Mouse (Mus musculus) midbrain, embryonic 14.5 days (tissue): ENCODE measurements at regions not wholly inside any gene's neighbourhood (a gene's known extent, or its start where the extent isn't known, plus 50 kb on each side); places are given as distances from the start of the nearest gene placed in this dataset.
A peak's percentile ranks its signal among the peaks of the same experiment; 100 is the strongest.

Source experiments
- ATAC-seq: fragments of 200-750 bp; cut with Nextera tagmentation; 2 replicates; pipeline ENCODE4 v1.8.0; 2017; ENCODE audit warnings: moderate number of reproducible peaks, moderate library complexity; ENCODE audit not compliant: low FRiP score, low TSS enrichment
- DNase-seq: peaks from one replicate; pipeline ENCODE4 v3.0.0-alpha.2; 2015
- H3K27ac ChIP-seq: fragments of 300-500 bp; sonication (generic); replicated peaks from 2 replicates; pipeline ENCODE4 v1.5.1; 2014; ENCODE audit warnings: mild to moderate bottlenecking, low read depth, low read length, moderate library complexity
- H3K27me3 ChIP-seq: fragments of 300-500 bp; sonication (generic); 2 replicates; pipeline ENCODE4 v1.6.1; 2014; ENCODE audit warnings: low read length, control low read depth, mixed read lengths; ENCODE audit not compliant: control insufficient read depth, insufficient read depth
- H3K36me3 ChIP-seq: fragments of 300-500 bp; sonication (generic); 2 replicates; pipeline ENCODE4 v1.6.1; 2014; ENCODE audit warnings: low read length, control low read depth; ENCODE audit not compliant: control insufficient read depth, insufficient read depth
- H3K4me1 ChIP-seq: fragments of 300-500 bp; sonication (generic); 2 replicates; pipeline ENCODE4 v1.6.1; 2014; ENCODE audit warnings: mild to moderate bottlenecking, antibody characterized with exemption, low read length, control low read depth; ENCODE audit not compliant: control insufficient read depth, insufficient read depth
- H3K4me2 ChIP-seq: fragments of 300-500 bp; sonication (generic); 2 replicates; pipeline ENCODE4 v1.6.1; 2014; ENCODE audit warnings: mild to moderate bottlenecking, low read length, moderate library complexity
- H3K4me3 ChIP-seq: fragments of 300-500 bp; sonication (generic); replicated peaks from 2 replicates; pipeline ENCODE4 v1.5.1; 2014; ENCODE audit warnings: low read depth, low read length
- H3K9ac ChIP-seq: fragments of 300-500 bp; sonication (generic); replicated peaks from 2 replicates; pipeline ENCODE4 v1.6.1; 2014; ENCODE audit warnings: mild to moderate bottlenecking, low read length, moderate library complexity
- H3K9me3 ChIP-seq: fragments of 300-500 bp; sonication (generic); 2 replicates; pipeline ENCODE4 v1.6.1; 2016; ENCODE audit warnings: low read length, control low read depth, mixed read lengths; ENCODE audit not compliant: control insufficient read depth
- WGBS: fragments of 180-500 bp; shearing (Covaris S2); extraction: QIAGEN DNeasy Blood & Tissue Kit; methylation state at CpG from one replicate; pipeline ENCODE4 v1.1.7; 2014; 5-methylcytosine and 5-hydroxymethylcytosine counted together

DNA sequence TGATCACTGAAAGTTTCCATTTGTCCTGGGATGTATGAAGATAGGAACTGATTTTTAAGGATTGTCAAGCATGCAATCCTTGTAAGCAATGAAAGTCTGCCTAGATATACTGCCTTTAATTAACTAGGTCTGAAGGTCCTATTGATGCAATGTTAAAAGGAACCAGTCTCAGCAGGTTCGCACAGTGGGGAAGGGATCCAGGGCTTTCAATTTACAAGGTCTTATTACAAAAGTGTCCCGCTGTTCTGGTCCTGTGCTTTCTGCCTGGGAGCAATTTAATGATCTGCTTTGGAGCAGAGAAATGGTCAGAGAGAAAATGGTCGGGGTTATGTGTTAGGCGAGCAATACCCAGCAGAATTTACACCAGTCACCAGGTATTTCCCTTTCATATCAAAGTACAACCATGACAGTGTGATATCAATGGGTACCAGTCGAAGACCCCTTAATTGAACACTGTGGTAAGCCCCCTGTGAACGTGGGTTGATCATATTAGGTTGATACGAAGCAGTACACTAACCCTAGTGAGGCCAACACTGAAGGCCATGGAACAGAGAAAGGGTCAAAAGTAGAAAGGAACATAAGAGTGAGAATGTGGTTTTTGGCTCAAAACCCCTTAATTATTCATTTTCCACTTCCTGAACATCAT lies 778.5 kb downstream of the Kcnj2 start:
- peak; percentile 51 for DNase-seq

DNA sequence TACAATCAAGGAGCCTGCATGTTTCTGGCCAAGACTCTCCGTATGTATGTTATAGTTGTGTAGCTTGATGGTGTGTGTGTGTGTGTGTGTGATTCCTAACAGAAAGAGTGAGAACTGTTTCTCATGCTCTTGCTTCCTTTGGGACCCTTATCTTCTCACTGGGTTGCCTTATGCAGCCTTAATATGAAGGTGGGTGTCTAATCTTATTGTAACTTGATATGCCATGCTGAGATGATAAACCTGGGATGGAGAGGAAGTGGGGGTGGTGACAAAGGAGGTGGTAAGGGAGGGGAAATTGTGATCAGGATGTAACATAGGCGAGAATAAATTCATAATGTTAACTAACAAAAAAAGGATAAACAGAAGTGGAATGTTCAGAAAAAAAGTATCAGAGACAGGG lies 791.3 kb downstream of the Kcnj2 start:
- Histone ChIP-seq H3K4me1 (no peaks in the 10 kb centered on the region), H3K4me2 (no peak overlapping the region), H3K27me3 (no peaks in the 10 kb centered on the region), H3K36me3 (no peaks in the 10 kb centered on the region), H3K9ac (no peak overlapping the region), H3K4me3 (no peak overlapping the region), H3K9me3 (no peaks in the 10 kb centered on the region), H3K27ac (no peak overlapping the region)
- ATAC-seq, result no peak
- WGBS, result 81% methylated on average over 2 of the region's 2 CpGs
- DNase-seq, result no peak

More for the DNA sequence above, 778.5 kb downstream of the Kcnj2 start:
- H3K27ac ChIP-seq, result no peak overlapping the region
- no peak overlapping the region for H3K9ac ChIP-seq
- WGBS, result 9% methylated on average over 7 of the region's 7 CpGs
- H3K27me3 ChIP-seq, result peaks cover 5% of the 10 kb centered on the region; the same call in 1 of the 2 replicates
- H3K4me1 ChIP-seq, result 0 out of 2 replicates have a peak, but pooled peaks cover 5% of the 10 kb centered on the region
- H3K36me3 ChIP-seq, result no peaks in the 10 kb centered on the region
- no peak; the same call in 1 of the 2 replicates for ATAC-seq
- no peaks in the 10 kb centered on the region for H3K9me3 ChIP-seq
- H3K4me2 ChIP-seq, result no peak overlapping the region
- no peak overlapping the region for H3K4me3 ChIP-seq

DNA sequence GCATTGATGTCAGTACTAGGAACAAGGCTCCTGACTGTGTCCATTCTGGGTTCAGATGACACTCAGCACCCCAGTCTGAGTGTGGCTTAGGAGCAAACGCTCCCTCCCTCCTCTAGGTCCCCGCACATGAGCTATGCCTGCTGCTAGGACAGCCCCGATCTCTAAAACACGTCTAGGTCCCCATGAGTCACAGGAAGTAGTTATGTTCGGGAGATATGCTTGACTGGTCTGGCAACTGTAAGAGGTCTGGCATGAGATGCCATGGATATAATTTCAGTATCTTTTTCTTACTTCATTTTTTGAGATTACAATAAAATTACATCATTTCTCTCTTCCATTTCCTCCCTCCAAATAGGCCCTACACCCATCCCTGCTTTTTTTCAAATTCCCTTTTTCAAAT lies 792.1 kb downstream of the Kcnj2 start:
- ATAC-seq (no peak), DNase-seq (no peak)
- 88% methylated on average over 5 of the region's 5 CpGs for WGBS

DNA sequence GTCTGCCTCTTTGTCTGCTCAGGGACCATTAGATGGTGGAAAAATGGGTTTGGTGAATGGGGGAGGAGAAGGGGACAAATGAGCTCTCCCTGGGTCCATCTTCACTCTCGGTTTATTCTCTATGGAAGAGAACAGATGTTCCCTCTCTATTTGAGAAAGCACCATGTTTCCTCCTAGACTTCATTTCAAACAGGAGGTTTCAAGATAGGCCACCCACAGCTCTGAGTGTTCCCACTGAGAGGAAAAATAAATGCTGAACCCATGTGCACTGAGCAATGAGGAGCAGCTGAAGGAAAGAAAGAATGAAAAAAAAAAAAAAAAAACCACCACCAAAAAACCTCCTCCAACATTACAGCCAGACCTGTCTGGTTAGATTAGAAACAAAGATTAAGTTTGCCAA lies 799.2 kb downstream of the Kcnj2 start:
- Histone ChIP-seq H3K4me1 (no peaks in the 10 kb centered on the region), H3K9me3 (no peaks in the 10 kb centered on the region), H3K27ac (no peak overlapping the region), H3K9ac (no peak overlapping the region), H3K4me2 (no peak overlapping the region), H3K36me3 (no peaks in the 10 kb centered on the region), H3K27me3 (no peaks in the 10 kb centered on the region), H3K4me3 (no peak overlapping the region)
- DNase-seq, result no peak
- WGBS, result 58% methylated on average over 1 of the region's 1 CpGs
- no peak for ATAC-seq

More for the DNA sequence above, 792.1 kb downstream of the Kcnj2 start:
- Histone ChIP-seq H3K9me3 (no peaks in the 10 kb centered on the region), H3K4me2 (no peak overlapping the region), H3K4me3 (no peak overlapping the region), H3K27me3 (no peaks in the 10 kb centered on the region), H3K27ac (no peak overlapping the region), H3K4me1 (no peaks in the 10 kb centered on the region), H3K36me3 (no peaks in the 10 kb centered on the region), H3K9ac (no peak overlapping the region)

DNA sequence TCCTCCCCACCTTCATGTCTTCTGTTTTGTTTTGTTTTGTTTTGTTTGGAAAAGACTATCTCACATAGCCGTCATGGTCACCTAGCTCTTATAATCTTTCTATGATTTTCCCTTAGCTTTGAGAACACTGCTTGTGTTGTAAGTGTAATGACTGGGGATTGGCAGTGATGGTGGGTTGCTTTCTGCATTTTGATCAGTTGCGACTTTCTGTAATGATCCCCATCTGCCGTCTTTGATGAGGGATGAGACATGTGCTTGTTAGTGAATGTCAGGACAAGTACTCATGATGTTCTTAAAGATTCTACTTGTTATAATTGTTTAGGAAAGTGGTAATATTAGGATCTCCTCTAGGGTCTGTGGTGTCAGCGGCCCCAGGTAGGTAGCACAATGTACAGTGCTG lies 809.4 kb downstream of the Kcnj2 start:
- Histone ChIP-seq H3K9me3 (no peaks in the 10 kb centered on the region), H3K27me3 (no peaks in the 10 kb centered on the region), H3K9ac (no peak overlapping the region), H3K27ac (no peak overlapping the region), H3K4me3 (no peak overlapping the region), H3K4me1 (no peaks in the 10 kb centered on the region), H3K4me2 (no peak overlapping the region), H3K36me3 (no peaks in the 10 kb centered on the region)
- ATAC-seq (no peak), DNase-seq (no peak)
- 94% methylated on average over 4 of the region's 4 CpGs for WGBS

DNA sequence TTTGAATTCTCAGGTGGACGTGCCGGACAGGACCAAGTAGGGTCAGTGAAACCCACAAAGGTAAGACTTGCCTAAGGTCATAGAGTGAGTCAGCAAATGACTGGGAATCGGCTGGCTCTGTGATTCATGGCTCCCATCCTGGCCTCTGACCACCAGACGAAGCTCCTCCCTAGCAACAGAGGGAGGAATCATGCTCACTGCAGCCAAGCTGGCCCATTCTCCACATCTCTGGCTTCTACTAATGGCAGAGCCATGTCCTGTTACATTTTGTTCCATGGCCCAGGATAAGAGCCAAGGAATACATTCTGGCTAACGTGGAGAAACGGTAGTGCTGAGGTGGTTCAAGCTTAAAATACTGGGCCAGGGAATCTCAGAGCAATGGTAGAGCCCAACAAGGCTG lies 814.2 kb downstream of the Kcnj2 start:
- H3K9ac ChIP-seq, result no peak overlapping the region
- no peaks in the 10 kb centered on the region for H3K27me3 ChIP-seq
- no peaks in the 10 kb centered on the region for H3K9me3 ChIP-seq
- H3K27ac ChIP-seq, result no peak overlapping the region
- DNase-seq, result no peak
- H3K4me1 ChIP-seq, result no peaks in the 10 kb centered on the region
- 90% methylated on average over 6 of the region's 6 CpGs for WGBS
- no peak for ATAC-seq
- H3K36me3 ChIP-seq, result no peaks in the 10 kb centered on the region
- H3K4me2 ChIP-seq, result no peak overlapping the region
- H3K4me3 ChIP-seq, result no peak overlapping the region

DNA sequence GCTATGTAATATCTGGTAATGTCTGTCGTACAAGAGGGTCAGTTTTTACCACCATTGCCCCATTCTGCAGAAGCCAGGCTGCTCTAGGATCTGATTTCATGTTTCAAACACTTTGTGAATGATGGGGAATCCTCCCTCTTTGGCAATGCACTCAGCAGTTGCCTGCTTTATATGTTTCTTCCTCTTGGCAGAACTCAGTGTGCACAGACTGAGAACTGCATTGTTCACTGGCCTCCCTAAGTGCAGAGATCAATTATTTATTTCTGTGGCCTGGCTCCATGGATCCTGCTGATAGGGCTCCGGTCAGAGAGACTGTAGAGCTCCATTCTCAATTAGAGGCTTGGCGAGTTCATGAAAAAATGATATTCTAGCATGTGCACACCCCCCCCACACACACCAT lies 824.1 kb downstream of the Kcnj2 start:
- H3K4me3 ChIP-seq, result no peak overlapping the region
- peaks cover 7% of the 10 kb centered on the region for H3K4me1 ChIP-seq
- DNase-seq, result peak; percentile 17
- no peaks in the 10 kb centered on the region for H3K36me3 ChIP-seq
- H3K27ac ChIP-seq, result no peak overlapping the region
- 64% methylated on average over 3 of the region's 3 CpGs for WGBS
- H3K9me3 ChIP-seq, result no peaks in the 10 kb centered on the region
- no peak overlapping the region for H3K9ac ChIP-seq
- peaks cover 7% of the 10 kb centered on the region for H3K27me3 ChIP-seq
- no peak for ATAC-seq
- H3K4me2 ChIP-seq, result no peak overlapping the region

DNA sequence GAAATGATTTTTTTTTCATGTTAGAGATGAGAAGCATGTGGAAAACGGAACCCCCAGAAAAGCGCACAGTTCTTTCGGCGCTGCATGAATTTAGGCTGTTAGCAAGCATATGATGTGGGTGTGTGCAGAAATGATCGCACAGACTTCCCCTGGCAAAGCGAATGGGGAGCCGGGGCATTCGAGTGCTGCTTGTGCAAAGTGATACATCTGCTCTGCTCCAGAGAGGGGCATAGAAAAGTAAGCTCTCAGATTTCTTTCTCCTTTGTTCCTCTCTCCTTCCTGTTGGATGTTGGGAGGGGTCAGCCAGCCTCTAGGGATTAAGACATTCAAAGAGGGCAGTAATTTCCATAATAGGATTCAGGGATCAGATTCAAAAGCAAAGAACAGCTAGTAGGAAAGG lies 827.9 kb downstream of the Kcnj2 start:
- Histone ChIP-seq H3K4me1 (peaks cover 7% of the 10 kb centered on the region), H3K27ac (peak overlapping the region; percentile 27; the same call in 1 of the 2 replicates), H3K27me3 (peaks cover 14% of the 10 kb centered on the region), H3K36me3 (no peaks in the 10 kb centered on the region), H3K9ac (no peak overlapping the region), H3K9me3 (no peaks in the 10 kb centered on the region), H3K4me3 (no peak overlapping the region), H3K4me2 (peak overlapping the region; percentile 43)
- peak; percentile 72 for DNase-seq
- 4% methylated on average over 8 of the region's 8 CpGs for WGBS
- peak; percentile 53 for ATAC-seq
